Mouse (Mus musculus): ENCODE results near the gene Cryba1.

GRCm38 (mm10) chr11:77771879-77772713, 47.0 kb upstream of the Cryba1 start:
- TF ChIP-seq CEBPB (IDR thresholded peaks at IDR 0.05; ENCODE audit: insufficient read depth, poor library complexity, severe bottlenecking) (no peak), POLR2A (IDR thresholded peaks at IDR 0.05; ENCODE audit: insufficient read length, low read depth) (no peak), MYOG (IDR thresholded peaks at IDR 0.05; ENCODE audit: control insufficient read depth in 1 of 3, insufficient read depth in 1 of 3, insufficient read length in 2 of 3, low read depth in 2 of 3) (no peak), USF1 (IDR thresholded peaks at IDR 0.05; ENCODE audit: low read depth) (no peak)
